Mouse (Mus musculus) gastrocnemius, postnatal 10 days (tissue): ENCODE measurements at regions not wholly inside any gene's neighbourhood (a gene's known extent, or its start where the extent isn't known, plus 50 kb on each side); places are given as distances from the start of the nearest gene placed in this dataset.
A peak's percentile ranks its signal among the peaks of the same experiment; 100 is the strongest.

Experiments
- DNase-seq: peaks from one replicate; pipeline ENCODE4 v3.0.0; 2021; ENCODE audit warnings: mixed read lengths

- no peak for DNase-seq
Measured at GRCm38 (mm10) chr10:111695918-111696760, 190.1 kb downstream of the Phlda1 start.

- no peak for DNase-seq
Measured at GRCm38 (mm10) chr10:111696987-111697386, 190.9 kb downstream of the Phlda1 start.

- DNase-seq: no peak
Measured at GRCm38 (mm10) chr10:111699557-111700508, 193.7 kb downstream of the Phlda1 start.

- DNase-seq: no peak
Measured at GRCm38 (mm10) chr10:111700570-111700969, 194.5 kb downstream of the Phlda1 start.

DNA sequence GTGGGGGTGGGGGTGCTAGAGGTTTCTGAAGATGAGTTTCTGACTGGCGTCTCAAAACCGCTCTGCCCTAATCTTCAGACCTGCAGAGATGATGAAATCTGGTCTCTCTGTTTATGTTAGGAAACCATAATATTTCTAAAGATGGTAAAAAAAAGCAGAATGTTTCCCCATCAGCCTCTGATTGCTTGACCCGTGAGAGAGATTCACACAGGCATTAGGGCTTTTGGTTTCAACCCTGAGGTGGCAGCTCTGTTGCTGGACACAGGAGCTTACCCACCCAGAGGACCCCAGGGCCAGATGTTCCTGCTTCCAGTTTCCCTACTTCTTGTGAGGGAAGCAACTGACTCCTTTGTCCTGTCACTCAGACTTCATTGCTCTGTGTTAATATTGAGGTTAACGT lies 195.1 kb downstream of the Phlda1 start:
- DNase-seq: no peak

GRCm38 (mm10) chr10:111702435-111702834 lies 196.3 kb downstream of the Phlda1 start:
- no peak for DNase-seq

- DNase-seq: no peak
Measured at GRCm38 (mm10) chr10:111703447-111703846, 197.4 kb downstream of the Phlda1 start.

DNA sequence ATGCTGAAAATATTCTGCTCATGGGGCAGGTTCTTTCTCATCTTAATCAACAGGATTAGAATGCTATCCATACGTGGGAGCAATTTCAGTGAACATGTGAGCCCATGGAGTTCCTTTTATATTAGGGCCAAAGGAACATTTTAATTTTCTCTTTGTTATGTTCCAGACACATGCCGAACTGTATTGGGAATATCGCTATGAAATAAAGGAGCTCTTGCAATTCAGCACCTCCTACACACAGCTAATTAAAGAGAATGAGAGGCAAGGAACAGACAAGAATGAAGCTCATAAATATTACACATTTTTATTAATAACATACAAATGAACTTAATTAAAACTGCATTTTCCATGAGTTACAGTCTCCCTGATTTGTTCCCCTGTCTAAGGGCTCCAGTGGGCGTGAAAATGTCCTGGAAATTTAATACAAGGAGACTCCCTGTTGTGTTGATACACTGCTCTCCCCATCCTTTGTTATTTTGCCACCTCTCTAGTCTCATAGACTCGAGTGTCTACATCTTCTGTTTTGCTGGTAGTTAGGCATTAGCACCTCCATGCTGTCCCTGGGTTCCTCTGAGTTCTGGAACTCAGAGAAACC lies 205.5 kb downstream of the Phlda1 start:
- no peak for DNase-seq

DNA sequence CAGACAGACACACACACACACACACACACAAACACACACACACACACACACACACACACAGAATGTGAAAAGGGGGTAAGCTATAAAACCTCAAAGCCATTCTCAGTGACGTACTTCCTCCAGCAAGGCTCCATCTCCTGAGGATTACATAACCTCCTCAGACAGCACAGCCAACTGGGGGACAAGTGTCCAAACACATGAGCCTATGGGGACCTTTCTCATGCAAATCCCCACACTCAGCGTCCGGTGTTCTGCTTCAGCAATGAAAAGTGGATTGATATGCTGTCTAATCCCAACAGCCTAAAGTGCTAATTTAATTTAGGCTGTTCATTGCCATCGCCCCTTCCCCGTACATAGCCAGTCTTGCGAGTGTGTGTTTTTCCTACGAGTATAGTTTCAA lies 206.9 kb downstream of the Phlda1 start:
- no peak for DNase-seq

- DNase-seq: no peak
Measured at GRCm38 (mm10) chr10:111713676-111714075, 207.6 kb downstream of the Phlda1 start.

GRCm38 (mm10) chr10:111715172-111715571 lies 209.1 kb downstream of the Phlda1 start:
- no peak for DNase-seq

DNA sequence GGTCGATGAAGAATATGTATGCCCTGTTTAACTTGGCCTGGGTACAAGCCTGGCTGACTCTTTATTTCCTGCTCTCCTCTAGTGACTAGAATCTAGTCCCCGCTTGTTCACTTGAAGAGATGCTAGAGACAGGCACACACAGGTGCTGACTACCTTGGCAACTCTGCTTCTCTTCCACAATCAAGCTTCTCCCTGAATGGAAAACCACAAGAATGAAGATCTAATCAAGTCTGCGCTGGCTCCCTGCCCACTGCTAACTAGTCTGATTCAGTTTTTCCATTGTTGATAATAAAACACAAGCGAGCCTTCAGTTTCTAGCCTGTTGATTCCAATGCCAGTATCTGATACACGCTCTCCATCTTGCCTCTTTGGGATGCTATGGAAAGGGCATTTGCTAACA lies 213.5 kb downstream of the Phlda1 start:
- peak; percentile 32 for DNase-seq

DNA sequence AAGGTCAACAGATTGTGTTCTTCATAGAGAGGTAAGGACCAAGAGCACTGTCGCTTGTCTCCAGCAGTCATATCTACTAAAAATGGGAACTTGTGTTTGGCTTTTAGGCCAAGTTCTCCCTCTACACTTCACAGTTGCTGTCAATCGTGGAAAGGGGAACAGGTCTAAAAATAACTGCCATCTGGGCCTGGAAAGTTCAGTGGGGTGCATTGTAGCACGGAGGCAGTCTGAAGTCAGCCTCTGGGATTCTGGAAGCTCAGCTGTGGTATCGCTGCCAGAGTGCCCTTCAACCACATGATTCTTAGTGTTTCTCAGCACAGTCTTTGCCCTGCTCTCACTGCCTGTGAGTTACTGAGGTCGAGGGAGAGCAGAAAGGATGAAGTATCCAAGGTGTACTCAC lies 215.0 kb downstream of the Phlda1 start:
- no peak for DNase-seq

DNA sequence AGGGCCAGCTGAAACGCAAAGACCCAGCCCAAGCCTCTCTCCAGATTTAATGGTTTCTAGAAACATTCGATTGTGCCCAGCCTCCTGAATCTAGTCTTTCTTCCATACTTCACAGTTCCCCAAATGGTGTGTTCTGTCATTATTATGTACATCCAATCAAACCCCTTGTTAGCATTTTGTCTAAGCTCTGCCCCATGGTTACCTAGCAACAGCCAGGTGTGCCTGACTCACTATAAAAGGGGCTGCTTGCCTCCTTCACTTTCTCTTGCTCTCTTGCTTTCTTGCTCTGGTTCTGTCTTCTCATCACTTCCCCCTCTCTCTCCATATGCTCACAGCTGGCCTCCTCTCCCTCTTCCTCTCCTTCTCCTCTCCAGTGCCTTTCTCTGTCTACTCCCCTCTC lies 217.8 kb downstream of the Phlda1 start:
- DNase-seq: no peak

- DNase-seq: no peak
Measured at GRCm38 (mm10) chr10:111724574-111725414, 218.7 kb downstream of the Phlda1 start.

DNA sequence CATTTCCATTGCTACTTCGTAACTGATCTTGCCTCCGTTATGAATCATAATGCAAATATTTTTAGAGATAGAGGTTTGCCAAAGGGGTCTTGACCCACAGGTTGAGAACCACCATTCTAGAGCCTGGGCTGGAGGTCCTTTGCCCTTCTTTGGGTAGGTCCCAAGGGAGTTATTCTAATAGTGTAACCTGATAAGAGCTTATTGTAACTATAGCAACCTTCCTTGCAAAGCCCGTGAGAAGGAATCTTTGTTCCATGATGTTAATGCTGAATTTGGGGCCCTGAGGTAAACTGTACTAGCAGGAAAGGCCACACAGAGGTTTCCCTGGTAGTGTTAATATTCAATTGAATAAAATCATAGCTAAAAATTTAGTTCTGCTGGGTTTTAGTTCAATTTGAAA lies 229.9 kb downstream of the Phlda1 start:
- no peak for DNase-seq

GRCm38 (mm10) chr10:111739471-111740138 lies 232.9 kb upstream of the Krr1 start:
- no peak for DNase-seq

GRCm38 (mm10) chr10:111740586-111741265 lies 231.7 kb upstream of the Krr1 start:
- DNase-seq: no peak

GRCm38 (mm10) chr10:111741301-111741945 lies 231.0 kb upstream of the Krr1 start:
- DNase-seq: no peak

GRCm38 (mm10) chr10:111743291-111743690 lies 229.2 kb upstream of the Krr1 start:
- no peak for DNase-seq
